Mouse (Mus musculus): ENCODE measurements around the gene Acot7. TPM values are rescaled to one million over a fixed set of nuclear protein-coding genes. Genes with fewer than 3 reads are reported as not detected.

Acot7 gene
- total RNA-seq (2021) = 10 to 100 TPM; 37.3 to 39.3 TPM
- long read RNA-seq, experiment 1, transcript Acot7-202 (9 exons, 1,457 nt) = major isoform, 37 of 78 reads
- long read RNA-seq, experiment 1, transcript Acot7-206 (9 exons, 1,505 nt) = minor isoform, 16 of 78 reads
- long read RNA-seq, experiment 1, partial matches to known transcripts = 3 of 78 reads
- long read RNA-seq, experiment 1, other reads (novel, unspliced or antisense) = 22 of 78 reads
- long read RNA-seq, experiment 2, transcript Acot7-202 (9 exons, 1,457 nt) = major isoform, 25 of 61 reads
- long read RNA-seq, experiment 2, transcript Acot7-206 (9 exons, 1,505 nt) = minor isoform, 23 of 61 reads
- long read RNA-seq, experiment 2, partial matches to known transcripts = 2 of 61 reads
- long read RNA-seq, experiment 2, other reads (novel, unspliced or antisense) = 11 of 61 reads

DNA sequence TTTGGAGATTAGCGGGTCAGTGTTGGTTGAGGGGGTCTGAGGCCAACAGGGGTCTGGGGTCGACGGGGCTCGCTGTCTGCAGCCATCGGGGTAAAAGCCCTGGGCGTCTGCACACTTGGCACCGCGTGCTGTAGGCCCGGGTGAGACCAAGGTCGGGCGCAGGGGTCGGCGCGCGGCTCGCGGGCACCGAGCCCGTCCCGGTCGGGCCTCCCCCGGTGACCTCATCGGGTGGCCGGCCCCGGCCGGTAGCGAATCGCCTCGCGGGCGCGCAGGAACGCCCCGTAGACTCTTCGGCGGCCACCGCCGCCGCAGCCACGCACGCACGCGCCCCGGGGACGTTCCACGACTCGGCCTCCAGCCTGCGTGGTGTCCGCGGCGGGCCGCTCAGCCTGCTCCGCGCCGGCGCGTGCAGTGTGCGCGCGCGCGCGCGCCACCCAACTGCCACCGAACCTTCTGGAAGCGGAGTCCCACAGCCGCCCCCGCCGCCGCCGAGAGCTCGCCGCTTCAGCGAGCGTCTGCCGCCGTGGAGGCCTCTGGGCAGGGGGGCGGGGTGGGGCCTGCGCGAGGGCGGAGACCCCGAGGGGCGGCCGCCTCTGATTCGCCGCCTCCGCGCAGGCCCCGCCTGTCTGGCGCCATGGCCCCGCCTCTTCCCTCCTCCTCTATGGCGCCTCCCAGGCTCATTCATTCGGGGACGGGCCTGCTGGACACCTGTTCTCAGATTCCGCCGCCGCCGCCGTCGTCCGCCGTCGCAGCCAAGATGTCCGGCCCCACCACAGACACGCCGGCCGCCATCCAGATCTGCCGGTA, at the start of gene Acot7:
Acot7 (plus strand) TSS at position 598 of the 807 bp plus-strand sequence.
- DNase-seq = peak; percentile 93 to 94
- intact Hi-C loops (cut with DNase I) = no loop called here

DNA sequence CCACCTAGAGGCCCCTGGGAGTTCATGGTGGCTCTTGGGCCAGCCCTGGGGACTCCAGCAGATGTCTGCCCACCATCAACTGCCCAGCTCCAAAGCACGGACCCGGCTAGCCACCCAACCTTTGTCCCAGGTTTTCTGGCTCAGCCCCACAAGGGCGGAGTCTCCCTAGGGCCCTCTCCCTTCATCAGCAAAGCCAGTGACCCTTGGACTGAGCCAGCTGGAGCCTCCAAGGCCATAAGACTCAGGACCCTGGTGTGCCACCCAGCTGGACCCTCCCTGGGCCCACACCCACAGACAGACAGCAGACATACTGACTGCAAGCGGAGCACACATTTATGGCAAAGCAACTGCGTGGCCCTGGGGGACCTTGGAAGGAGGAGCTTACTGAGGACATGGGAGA, 49.1 kb upstream of the Acot7 start:
- intact Hi-C loops (cut with DNase I) = no loop called here
- DNase-seq = no peak

DNA sequence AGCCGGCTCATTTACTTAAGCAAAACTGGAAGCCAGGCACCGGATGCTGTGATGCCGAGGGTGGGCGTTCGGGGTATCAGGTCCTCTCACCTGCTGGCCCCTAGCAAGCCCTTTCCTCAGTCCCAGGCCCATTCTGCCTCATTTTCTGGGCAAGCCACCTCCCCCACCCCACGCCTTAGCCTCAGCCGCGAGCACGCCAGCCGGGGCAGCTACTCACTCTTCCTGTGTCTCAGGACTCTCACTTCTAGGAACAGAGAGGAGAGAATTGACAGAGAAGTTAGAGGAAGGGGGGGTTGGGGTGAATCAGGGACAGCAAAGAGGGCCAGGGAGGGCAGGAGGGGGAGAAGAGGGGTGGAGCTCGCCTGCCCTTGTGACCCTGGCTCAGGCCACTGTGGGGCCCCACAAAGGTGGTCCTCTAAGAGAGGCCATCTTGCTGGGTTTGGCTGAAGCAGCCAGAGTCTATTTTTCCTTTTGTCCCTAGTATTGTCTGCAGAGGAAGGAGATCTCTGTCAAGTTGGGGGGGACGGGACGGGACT, 48.5 kb upstream of the Acot7 start:
- intact Hi-C loops (cut with DNase I) = no loop called here
- no peak for DNase-seq

DNA sequence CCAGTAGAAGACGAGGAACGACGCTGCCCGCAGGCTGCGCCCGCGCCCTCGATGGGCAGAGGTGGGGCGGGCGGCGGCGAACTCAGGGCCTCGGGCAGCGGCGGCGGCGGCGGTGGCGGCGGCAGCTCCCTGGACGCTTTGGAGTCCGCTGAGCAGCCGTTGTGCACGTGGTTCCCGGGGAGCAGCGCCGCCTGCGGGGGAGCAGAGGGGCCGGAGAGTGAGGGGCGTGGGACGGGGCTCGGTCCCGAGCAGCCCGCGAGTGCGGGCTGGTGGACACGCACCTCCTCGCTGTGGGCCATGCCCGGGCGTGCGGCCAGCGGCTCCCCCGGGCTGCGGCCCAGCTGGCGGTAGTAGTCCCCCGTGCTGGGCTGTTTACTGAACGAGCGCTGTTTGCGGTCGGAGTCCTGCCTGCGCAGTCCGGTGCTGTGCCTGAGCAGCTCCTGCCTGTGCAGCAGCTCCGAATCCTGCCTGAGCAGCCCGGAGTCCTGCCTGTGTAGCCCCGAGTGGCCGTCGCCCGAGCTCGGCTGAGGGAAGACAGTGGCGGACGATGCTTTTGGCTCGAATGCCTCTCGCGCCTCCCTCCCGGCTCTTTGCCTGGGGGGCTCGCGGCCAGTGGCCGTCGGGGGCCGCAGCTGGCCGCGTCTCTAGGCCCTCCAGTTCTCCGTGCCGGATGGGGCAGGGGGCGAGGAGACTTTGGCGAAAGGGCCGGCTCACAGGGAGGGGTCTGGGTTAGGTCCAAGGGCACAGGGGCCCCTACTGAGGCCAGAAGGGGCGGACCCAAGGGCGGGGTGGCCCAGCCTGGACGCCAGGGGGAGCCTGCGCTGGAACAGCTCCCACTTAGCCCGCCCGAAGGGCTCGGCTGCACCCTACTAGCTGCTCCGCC, 46.9 kb upstream of the Acot7 start:
- intact Hi-C loops (cut with DNase I) = no loop called here
- peak; percentile 74 to 76 for DNase-seq

DNA sequence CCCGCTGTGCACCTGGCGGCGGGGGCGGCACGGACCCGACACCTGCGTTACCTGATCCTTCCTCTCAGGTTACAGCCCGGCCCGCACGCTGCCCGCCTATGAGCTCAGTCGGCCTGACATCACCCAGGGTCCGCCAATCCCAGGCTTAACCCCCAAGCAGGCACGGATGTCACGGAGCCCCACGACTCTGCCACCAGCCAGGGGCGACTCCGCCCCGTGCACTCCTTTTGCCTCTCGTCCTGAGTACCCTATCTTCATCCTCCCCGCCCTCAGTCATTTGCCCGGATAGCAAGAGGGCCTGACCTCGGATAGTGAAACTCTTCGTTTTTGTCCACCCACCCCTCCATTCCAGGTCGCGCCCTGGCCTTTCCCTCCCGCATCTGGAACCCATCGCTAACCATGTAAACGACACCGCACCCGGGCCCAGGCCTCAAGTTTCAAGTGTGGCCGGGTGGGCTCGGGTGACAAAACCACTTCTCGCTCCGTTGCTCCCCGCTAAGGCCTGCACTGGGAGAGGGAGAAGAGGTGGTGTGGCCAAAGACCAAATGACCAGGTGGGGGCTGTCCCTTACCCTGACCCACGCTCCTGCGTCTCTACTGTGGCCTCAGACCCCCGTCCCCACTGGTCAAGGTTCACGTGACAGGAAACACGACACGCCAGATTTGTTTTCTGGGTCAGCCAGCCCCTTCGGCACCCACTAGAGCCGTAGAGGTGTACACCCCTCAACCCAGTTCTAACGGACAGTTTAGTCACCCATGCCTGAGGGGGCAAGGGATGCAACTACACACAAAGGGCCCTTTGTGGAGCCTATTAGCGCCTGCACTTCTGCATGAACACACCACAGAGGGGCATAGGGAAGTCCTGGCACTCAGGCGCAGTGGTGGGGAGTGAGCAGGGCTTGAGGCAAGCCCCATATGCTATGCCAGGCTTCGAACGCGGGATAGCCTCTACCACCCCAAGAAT, 45.8 kb upstream of the Acot7 start:
- intact Hi-C loops (cut with DNase I) = no loop called here
- DNase-seq = no peak

DNA sequence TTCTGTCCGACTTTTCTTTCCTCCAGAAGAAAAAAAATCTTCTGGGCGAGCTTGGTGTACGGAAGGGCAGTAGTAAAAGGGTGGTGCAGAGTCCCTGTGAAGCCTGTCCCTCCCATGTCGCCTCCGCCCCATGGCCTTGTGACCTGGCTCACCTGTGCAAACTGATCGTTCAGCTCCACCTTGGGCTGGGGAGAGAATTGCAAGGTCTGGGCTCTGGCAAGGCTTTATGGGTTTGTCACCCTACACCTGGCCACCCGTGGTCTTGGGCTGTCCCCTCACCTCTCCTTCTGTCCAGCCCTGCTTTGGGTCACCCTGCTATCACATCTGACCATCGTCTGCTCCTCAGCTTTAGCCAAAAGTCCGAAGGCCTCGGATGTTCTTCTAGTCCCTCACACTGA, 45.2 kb upstream of the Acot7 start:
- intact Hi-C loops (cut with DNase I) = no loop called here
- no peak for DNase-seq

- intact Hi-C loops (cut with DNase I) = no loop called here
- DNase-seq = no peak
Measured at GRCm38 (mm10) chr4:152133213-152133612, 44.7 kb upstream of the Acot7 start.

DNA sequence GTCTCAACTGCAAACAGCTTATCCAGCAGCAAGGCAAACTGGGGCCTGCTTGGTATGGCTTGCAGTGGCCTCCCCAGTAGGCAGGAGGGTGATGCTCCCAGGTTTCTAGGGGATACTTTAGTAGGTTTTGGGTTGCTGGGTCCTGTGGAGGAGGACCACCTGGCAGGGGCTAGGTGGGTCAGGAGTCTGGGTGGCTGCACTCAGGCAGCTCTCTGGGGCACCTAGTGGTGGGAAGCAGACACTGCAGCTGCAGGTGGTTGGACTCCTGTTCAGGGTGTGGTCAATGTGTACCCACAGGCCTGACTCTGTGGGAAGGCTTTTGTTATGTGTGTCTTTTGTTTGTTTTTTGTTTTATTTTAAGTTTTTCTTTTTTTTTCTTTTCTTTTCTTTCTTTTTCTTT, 43.4 kb upstream of the Acot7 start:
- intact Hi-C loops (cut with DNase I) = no loop called here
- DNase-seq = peak; percentile 40 to 63

- no peak for DNase-seq
- intact Hi-C loops (cut with DNase I) = no loop called here
Measured at GRCm38 (mm10) chr4:152135363-152135762, 42.6 kb upstream of the Acot7 start.

DNA sequence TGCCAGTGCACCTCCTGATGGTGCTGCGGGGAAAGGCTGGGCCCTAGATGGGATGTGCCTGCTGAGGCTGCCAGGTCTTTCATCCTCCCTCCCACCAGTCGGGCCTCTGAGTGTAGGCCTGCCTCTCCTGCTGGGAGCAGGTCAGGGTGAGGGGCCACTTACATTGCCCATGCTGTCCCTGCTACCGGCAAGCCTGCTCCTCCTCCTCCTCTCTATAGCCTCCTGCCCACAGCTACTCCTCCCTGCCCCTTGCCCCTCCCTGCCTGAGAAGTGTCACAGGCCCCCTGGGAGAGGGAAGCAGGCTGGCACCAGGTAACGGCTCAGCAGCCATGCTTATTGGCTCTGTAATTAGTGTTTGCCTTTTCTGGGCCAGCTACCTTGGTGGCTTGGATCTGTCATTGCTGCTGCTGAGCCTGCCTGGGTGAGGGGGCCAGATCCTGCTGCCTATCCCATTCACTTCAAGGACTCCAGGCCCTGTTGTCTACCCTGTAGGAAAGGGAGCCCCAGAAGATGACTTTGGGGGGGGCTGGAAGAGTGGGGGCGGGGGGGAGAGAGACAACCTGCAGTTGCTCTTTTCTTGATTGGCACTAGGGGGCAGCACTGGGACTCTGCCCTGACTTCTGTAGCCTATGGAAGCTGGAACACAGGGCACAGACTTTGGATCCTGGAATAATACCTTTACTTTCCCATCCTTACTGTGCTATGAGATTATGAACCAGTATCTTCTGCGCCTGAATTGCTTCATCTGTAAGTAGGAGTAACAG, 41.6 kb upstream of the Acot7 start:
- intact Hi-C loops (cut with DNase I) = no loop called here
- DNase-seq = peak in 1 of 2 experiments; percentile 43

DNA sequence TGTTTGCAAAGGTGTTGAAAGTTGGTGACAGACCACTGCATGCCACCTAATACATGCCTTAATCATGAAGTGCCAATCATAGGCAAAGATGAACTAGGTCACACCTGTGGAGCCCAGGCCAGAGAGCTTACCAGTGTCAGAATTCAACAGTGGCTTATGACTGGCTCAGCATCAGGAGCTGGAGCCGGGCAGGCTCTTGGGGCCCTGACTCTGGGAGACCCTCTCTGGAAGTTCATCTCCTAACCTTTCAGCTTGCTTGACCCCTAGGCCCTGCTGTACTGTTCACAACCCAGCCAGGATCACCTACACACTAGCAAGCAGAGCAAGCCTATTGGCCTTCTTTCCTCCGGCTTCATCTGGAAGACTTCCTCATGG, 41.1 kb upstream of the Acot7 start:
- no peak for DNase-seq
- intact Hi-C loops (cut with DNase I) = no loop called here

- intact Hi-C loops (cut with DNase I) = no loop called here
- peak; percentile 91 to 93 for DNase-seq
Measured at GRCm38 (mm10) chr4:152138497-152139260, 39.3 kb upstream of the Acot7 start.

- peak; percentile 51 to 65 for DNase-seq
- intact Hi-C loops (cut with DNase I) = no loop called here
Measured at GRCm38 (mm10) chr4:152140441-152140840, 37.5 kb upstream of the Acot7 start.

- intact Hi-C loops (cut with DNase I) = no loop called here
Measured at GRCm38 (mm10) chr4:152141521-152142135, 36.3 kb upstream of the Acot7 start.

DNA sequence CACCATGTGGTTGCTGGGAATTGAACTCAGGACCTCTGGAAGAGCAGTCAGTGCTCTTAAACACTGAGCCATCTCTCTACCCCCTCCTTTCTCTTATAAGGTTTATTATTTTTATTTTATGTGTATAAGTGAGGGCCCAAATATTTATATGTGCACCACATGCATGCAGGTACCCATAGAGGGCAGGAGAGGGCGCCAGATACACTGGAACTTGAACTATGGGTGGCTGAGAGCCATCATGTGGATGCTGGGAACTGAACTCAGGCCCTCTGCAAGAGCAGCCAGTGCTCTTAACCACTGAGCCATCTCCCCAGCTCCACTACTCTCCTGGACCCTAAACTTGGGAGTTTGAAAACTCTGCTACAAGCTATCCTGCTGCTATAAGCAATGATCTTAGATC, 34.3 kb upstream of the Acot7 start:
- intact Hi-C loops (cut with DNase I) = no loop called here

More at GRCm38 (mm10) chr4:152141521-152142135, 36.3 kb upstream of the Acot7 start:
- DNase-seq = no peak

GRCm38 (mm10) chr4:152145473-152145872, 32.5 kb upstream of the Acot7 start:
- intact Hi-C loops (cut with DNase I) = no loop called here
- DNase-seq = no peak

More for the DNA sequence above, 34.3 kb upstream of the Acot7 start:
- no peak for DNase-seq
